Mouse (Mus musculus): ENCODE results near the gene Mok. TPM values are rescaled to one million over a fixed set of nuclear protein-coding genes. Genes with fewer than 3 reads are reported as not detected.

The Mok gene
- polyA plus RNA-seq, 1 experiment from 2014 or later: 16.0 TPM

GRCm38 (mm10) chr12:110845131-110845880, 4.6 kb upstream of the Mok start:
- peak overlapping the region; percentile 59 for H3K4me2 ChIP-seq
- peak; percentile 59 for ATAC-seq (ENCODE audit: low FRiP score, low read depth)
- H3K9ac ChIP-seq: no peak overlapping the region
- H3K9me3 ChIP-seq: no peaks in the 10 kb centered on the region
- under 1% methylated on average over 36 of the region's 36 CpGs for WGBS
- peaks cover 17% of the 10 kb centered on the region for H3K27me3 ChIP-seq
- H3K27ac ChIP-seq (replicated peaks): peak overlapping the region; percentile 36
- no peaks in the 10 kb centered on the region for H3K36me3 ChIP-seq
- H3K4me3 ChIP-seq: peak overlapping the region; percentile 36
- peaks cover 32% of the 10 kb centered on the region for H3K4me1 ChIP-seq (replicated peaks)

DNA sequence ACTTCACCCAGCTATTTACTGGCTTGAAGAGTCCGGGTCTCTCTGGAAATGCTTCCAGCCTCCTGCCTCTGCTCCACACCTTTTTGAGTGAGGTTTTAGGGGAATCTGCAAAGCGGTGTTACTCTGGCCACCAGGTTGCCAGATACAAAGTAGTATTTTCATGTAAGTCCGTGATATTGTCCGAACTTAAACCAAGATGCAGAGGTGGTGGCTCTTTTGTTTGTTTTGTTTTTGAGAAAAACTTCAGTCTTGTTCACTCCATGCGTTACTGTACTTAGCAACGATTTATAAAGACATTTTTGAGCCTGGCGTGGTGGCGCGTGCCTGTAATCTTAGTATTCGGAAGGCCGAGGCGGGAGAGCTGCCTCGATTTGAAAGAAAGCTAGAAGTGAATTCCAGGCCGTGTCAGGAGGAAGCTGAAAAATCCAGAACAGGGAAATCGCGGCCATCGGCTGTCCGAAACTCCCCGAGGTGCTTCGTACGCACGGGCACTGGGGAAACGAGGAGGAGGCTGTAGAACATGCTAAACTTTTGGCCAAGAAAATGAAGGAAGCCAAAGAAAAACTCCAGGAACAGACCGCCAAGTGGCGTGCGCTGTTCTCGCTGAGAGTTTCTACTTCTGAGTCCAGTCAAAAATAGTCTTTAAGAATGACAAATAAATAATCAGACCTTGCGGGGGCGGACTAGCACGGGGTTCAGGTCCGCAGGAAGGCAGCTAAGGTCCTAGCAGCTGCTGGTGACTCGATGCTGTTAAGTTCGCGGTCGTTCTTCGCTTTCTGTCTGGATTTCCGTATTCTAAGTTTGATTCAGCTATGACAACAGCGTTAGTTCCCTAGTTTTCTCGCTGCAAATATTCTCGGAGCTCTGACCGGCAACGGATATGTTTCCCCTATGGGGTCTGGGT, 3.7 kb upstream of the Mok start:
- WGBS: under 1% methylated on average over 42 of the region's 42 CpGs
- ATAC-seq (ENCODE audit: low FRiP score, low read depth): no peak
- Histone ChIP-seq H3K4me2 (peak overlapping the region; percentile 59), H3K36me3 (no peaks in the 10 kb centered on the region), H3K27me3 (peaks cover 17% of the 10 kb centered on the region), H3K4me3 (peak overlapping the region; percentile 36), H3K9me3 (no peaks in the 10 kb centered on the region), H3K27ac (replicated peaks) (0 out of 2 replicates have a peak overlapping the region, but pooled peaks have one; percentile 17), H3K9ac (0 out of 2 replicates have a peak overlapping the region, but pooled peaks have one; percentile 7), H3K4me1 (replicated peaks) (peaks cover 36% of the 10 kb centered on the region)

DNA sequence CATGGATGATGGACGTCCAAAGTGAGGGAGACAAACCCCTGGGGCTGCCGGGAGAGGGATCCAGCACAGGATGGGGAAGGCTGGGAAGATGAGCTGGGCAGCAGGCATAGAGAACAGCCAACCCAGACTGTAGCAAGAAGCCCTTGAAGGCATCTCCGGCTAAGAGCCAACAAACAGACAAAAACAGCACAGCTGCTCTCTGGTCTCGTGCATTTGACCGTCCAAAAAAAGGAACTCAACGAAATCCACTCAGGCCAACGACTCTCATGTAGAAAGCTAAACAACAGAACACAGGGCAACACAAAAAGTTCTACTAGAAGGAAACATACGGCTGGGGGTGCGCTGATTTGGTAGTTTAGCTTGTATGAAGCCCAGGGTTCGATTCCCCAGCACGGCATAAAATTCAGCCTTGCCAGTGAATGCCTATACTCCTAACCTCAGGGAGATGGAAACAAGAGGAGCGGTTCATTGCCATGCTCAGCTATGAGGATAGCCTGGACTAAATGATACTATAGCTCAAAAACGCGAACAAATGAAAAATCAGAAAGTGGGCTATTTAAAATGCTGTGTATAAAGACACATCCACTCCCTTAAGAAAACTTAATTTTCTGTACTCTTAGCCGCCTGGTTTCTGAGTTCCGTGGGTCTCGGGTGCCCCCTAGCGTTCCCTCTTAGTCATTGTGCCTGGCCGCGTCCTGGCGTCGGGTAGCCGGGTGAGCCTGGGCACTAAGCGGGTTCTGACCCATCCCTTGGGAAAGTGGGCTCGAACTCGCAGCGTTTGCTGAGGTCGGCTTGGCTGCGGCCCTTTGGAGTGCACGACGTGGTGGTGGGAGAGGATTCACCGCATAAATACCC, 2.7 kb upstream of the Mok start:
- Histone ChIP-seq H3K27me3 (peaks cover 17% of the 10 kb centered on the region), H3K9ac (no peak overlapping the region), H3K4me2 (peak overlapping the region; percentile 59), H3K4me3 (peak overlapping the region; percentile 36), H3K4me1 (replicated peaks) (peaks cover 39% of the 10 kb centered on the region), H3K9me3 (no peaks in the 10 kb centered on the region), H3K36me3 (no peaks in the 10 kb centered on the region), H3K27ac (replicated peaks) (no peak overlapping the region)
- WGBS: 21% methylated on average over 32 of the region's 32 CpGs
- ATAC-seq (ENCODE audit: low FRiP score, low read depth): no peak

- H3K4me3 ChIP-seq: no peak overlapping the region
- ATAC-seq (ENCODE audit: low FRiP score, low read depth): no peak
- H3K4me2 ChIP-seq: no peak overlapping the region
- peaks cover 48% of the 10 kb centered on the region for H3K4me1 ChIP-seq (replicated peaks)
- no peak overlapping the region for H3K9ac ChIP-seq
- H3K9me3 ChIP-seq: no peaks in the 10 kb centered on the region
- H3K27ac ChIP-seq (replicated peaks): no peak overlapping the region
- no peaks in the 10 kb centered on the region for H3K36me3 ChIP-seq
- WGBS: 69% methylated on average over 5 of the region's 5 CpGs
- peaks cover 14% of the 10 kb centered on the region for H3K27me3 ChIP-seq
Observed at GRCm38 (mm10) chr12:110841731-110842493, 1.2 kb upstream of the Mok start.

DNA sequence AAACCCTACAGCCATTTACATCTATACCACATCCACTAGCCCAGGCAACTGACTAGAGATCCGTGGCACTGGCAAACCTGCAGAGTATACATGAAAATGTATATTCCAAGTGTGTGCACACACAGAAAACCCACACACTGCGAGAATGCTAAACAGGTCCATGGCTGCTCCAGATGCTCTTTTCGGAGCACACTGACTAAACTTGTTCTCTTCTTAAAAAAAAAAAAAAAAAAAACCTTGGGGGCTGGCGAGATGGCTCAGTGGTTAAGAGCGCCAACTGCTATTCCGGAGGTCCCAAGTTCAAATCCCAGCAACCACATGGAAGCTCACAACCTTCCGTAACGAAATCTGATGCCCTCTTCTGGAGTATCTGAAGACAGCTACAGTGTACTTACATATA, 2.9 kb downstream of the Mok start:
- no peaks in the 10 kb centered on the region for H3K36me3 ChIP-seq
- no peaks in the 10 kb centered on the region for H3K27me3 ChIP-seq
- H3K4me3 ChIP-seq: no peak overlapping the region
- peaks cover 29% of the 10 kb centered on the region for H3K4me1 ChIP-seq (replicated peaks)
- no peak overlapping the region for H3K4me2 ChIP-seq
- H3K9me3 ChIP-seq: no peaks in the 10 kb centered on the region
- H3K9ac ChIP-seq: no peak overlapping the region
- peak overlapping the region; percentile 65; the same call in 1 of the 2 replicates for H3K27ac ChIP-seq (replicated peaks)
- ATAC-seq (ENCODE audit: low FRiP score, low read depth): no peak
- 87% methylated on average over 8 of the region's 8 CpGs for WGBS

- Histone ChIP-seq H3K4me3 (no peak overlapping the region), H3K36me3 (no peaks in the 10 kb centered on the region), H3K27ac (replicated peaks) (peak overlapping the region; percentile 65), H3K9ac (0 out of 2 replicates have a peak overlapping the region, but pooled peaks have one; percentile 4), H3K9me3 (no peaks in the 10 kb centered on the region), H3K4me1 (replicated peaks) (peaks cover 29% of the 10 kb centered on the region), H3K4me2 (peak overlapping the region; percentile 35), H3K27me3 (no peaks in the 10 kb centered on the region)
- 32% methylated on average over 5 of the region's 5 CpGs for WGBS
- no peak for ATAC-seq (ENCODE audit: low FRiP score, low read depth)
Observed at GRCm38 (mm10) chr12:110837192-110837841, 3.4 kb downstream of the Mok start.

DNA sequence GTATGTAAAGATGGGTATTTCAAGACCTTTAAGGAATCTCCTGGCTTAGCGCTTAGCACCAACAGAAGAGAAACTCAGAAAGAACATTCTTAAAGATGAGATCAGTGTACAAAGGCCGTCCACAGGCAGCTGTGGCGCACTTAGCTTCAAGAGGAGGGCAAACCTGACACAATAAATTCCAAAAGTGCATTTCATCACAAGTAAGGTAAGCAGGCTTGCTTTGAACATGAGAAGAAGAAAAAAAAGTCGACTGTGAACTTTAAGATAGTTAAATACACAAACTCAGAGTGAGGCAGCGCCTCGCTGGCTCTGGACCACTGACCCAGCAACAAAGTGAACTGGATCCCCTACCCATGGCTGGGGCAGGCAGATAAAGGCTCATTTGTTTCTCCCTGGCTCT, 4.0 kb downstream of the Mok start:
- peak overlapping the region; percentile 65 for H3K27ac ChIP-seq (replicated peaks)
- no peaks in the 10 kb centered on the region for H3K9me3 ChIP-seq
- H3K27me3 ChIP-seq: no peaks in the 10 kb centered on the region
- 37% methylated on average over 6 of the region's 6 CpGs for WGBS
- no peak overlapping the region for H3K4me3 ChIP-seq
- no peak for ATAC-seq (ENCODE audit: low FRiP score, low read depth)
- H3K36me3 ChIP-seq: no peaks in the 10 kb centered on the region
- H3K9ac ChIP-seq: 0 out of 2 replicates have a peak overlapping the region, but pooled peaks have one; percentile 4
- peak overlapping the region; percentile 35 for H3K4me2 ChIP-seq
- H3K4me1 ChIP-seq (replicated peaks): peaks cover 29% of the 10 kb centered on the region

DNA sequence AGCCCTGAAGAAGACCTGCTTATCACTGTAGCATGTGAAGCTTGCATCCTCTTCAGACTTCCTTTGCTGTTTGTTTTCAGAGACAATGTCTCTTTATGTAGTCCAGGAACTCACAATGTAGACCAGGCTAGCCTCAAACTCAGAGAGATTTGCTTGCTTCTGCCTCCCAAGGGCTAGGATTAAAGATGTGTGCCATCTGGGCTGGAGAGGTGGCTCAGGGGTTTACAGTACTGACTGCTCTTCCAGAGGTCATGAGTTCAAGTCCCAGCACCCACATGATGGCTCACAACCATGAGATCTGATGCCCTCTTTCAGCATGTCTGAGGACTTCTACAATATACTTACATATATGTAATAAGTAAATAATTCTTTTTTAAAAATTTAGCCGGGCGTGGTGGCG, 5.6 kb downstream of the Mok start:
- no peak for ATAC-seq (ENCODE audit: low FRiP score, low read depth)
- WGBS: 97% methylated on average over 3 of the region's 3 CpGs

DNA sequence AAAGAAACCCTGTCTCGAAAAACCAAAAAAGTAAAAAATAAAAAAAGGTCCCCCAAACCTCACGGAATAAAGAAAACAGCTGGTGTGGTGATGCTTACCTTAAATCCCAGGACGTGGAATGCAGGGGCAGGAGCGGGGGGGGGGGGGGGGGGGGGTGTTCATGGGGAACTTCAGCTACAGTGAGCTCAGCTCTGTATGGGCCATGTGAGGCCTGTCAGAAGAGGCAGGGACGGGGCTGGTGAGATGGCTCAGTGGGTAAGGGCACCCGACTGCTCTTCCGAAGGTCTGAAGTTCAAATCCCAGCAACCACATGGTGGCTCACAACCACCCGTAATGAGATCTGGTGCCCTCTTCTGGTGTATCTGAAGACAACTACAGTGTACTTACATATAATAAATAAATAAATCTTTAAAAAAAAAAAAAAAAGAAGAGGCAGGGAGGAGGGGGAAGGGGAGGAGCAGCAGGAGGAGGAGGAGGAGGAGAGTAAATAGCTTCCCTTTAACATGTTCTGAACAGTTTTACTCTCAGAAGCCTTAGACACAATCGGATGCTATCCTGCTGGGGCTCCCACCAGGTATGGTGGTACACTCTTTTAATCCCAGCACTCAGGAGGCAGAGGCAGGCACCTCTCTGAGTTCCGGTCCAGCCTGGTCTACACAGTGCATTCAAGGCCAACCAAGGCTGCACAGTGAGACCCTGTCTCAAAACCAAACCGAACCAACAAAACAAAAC, 10.3 kb downstream of the Mok start:
- H3K4me3 ChIP-seq: no peak overlapping the region
- H3K27ac ChIP-seq (replicated peaks): no peak overlapping the region
- no peaks in the 10 kb centered on the region for H3K27me3 ChIP-seq
- H3K4me1 ChIP-seq (replicated peaks): no peaks in the 10 kb centered on the region
- no peak overlapping the region for H3K9ac ChIP-seq
- H3K4me2 ChIP-seq: no peak overlapping the region
- 89% methylated on average over 9 of the region's 11 CpGs for WGBS
- peaks cover 3% of the 10 kb centered on the region; the same call in 1 of the 2 replicates for H3K36me3 ChIP-seq
- no peak for ATAC-seq (ENCODE audit: low FRiP score, low read depth)
- H3K9me3 ChIP-seq: no peaks in the 10 kb centered on the region

More for the DNA sequence above, 5.6 kb downstream of the Mok start:
- Histone ChIP-seq H3K27ac (replicated peaks) (no peak overlapping the region), H3K27me3 (no peaks in the 10 kb centered on the region), H3K9ac (no peak overlapping the region), H3K4me3 (no peak overlapping the region), H3K9me3 (no peaks in the 10 kb centered on the region), H3K36me3 (no peaks in the 10 kb centered on the region), H3K4me2 (no peak overlapping the region), H3K4me1 (replicated peaks) (peaks cover 21% of the 10 kb centered on the region)

DNA sequence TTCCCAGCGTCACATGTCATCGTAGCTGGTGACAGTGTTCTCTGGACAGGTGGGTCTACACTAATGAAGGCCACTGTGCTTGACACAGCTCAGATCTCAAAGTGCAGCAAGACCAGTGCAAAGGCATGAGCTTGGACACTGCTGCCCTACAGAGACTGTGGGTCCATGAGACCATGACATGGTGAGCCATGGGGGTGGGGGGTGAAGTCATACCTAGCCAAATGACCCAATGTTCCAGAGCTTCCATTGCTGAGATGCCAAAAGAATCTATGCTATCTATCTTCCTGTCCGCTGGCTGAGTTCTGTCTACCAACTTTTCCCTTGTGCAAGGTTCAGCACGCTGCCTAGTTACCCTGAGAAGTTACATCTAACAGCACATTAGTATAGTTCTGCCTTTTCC, 11.8 kb downstream of the Mok start:
- no peak overlapping the region for H3K27ac ChIP-seq (replicated peaks)
- H3K36me3 ChIP-seq: peaks cover 3% of the 10 kb centered on the region; the same call in 1 of the 2 replicates
- WGBS: 94% methylated on average over 4 of the region's 4 CpGs
- H3K4me3 ChIP-seq: no peak overlapping the region
- no peak for ATAC-seq (ENCODE audit: low FRiP score, low read depth)
- H3K27me3 ChIP-seq: no peaks in the 10 kb centered on the region
- H3K9ac ChIP-seq: no peak overlapping the region
- H3K4me2 ChIP-seq: no peak overlapping the region
- no peaks in the 10 kb centered on the region for H3K4me1 ChIP-seq (replicated peaks)
- H3K9me3 ChIP-seq: no peaks in the 10 kb centered on the region
